Mouse (Mus musculus) liver, adult 2 months (tissue): Measurements from ENCODE around the gene Htra2. TPM values are rescaled to one million over a fixed set of nuclear protein-coding genes. Genes with fewer than 3 reads are reported as not detected.

ENCODE experiments used
- DNase-seq: peaks from one replicate; pipeline ENCODE4 v3.0.0-alpha.2; 2011; ENCODE audit warnings: low read depth, low spot score; ENCODE audit errors: extremely low read depth
- H3K27ac ChIP-seq: fragments of 200-500 bp; replicated peaks from 2 replicates; pipeline ENCODE4 v1.5.1; 2012; ENCODE audit warnings: low read depth, mild to moderate bottlenecking, control low read depth, inconsistent platforms, low read length; ENCODE audit not compliant: insufficient read depth
- H3K27me3 ChIP-seq: fragments of 200-500 bp; 2 replicates; pipeline ENCODE4 v1.6.1; 2012; ENCODE audit warnings: mild to moderate bottlenecking, moderate library complexity, low read length, inconsistent platforms; ENCODE audit not compliant: control insufficient read depth, insufficient read depth
- H3K36me3 ChIP-seq: fragments of 200-500 bp; 2 replicates; pipeline ENCODE4 v1.6.1; 2012; ENCODE audit warnings: low read length, inconsistent platforms; ENCODE audit not compliant: control insufficient read depth, insufficient read depth
- H3K4me1 ChIP-seq: fragments of 200-500 bp; 2 replicates; pipeline ENCODE4 v1.6.1; 2011; ENCODE audit warnings: low read length; ENCODE audit not compliant: control insufficient read depth, insufficient read depth
- H3K4me3 ChIP-seq: fragments of 200-500 bp; 2 replicates; pipeline ENCODE4 v1.5.1; 2011; ENCODE audit warnings: low read depth, mild to moderate bottlenecking, control low read depth, low read length, moderate library complexity; ENCODE audit not compliant: insufficient read depth
- H3K79me2 ChIP-seq: fragments of 200-500 bp; 2 replicates; pipeline ENCODE4 v1.6.1; 2012; ENCODE audit warnings: inconsistent platforms, mild to moderate bottlenecking, low read length, moderate library complexity; ENCODE audit not compliant: control insufficient read depth, insufficient read depth
- H3K9ac ChIP-seq: fragments of 200-500 bp; 2 replicates; pipeline ENCODE4 v1.6.1; 2012; ENCODE audit warnings: low read depth, mild to moderate bottlenecking, control low read depth, inconsistent platforms, low read length
- CTCF ChIP-seq: fragments of 200-500 bp; IDR thresholded peaks from 2 replicates; pipeline ENCODE4 v1.5.1; 2011; ENCODE audit warnings: low read depth, low read length, control low read depth
- POLR2A ChIP-seq: fragments of 200-500 bp; IDR thresholded peaks from 2 replicates; pipeline ENCODE4 v1.6.1; 2011; ENCODE audit warnings: low read length, control low read depth; ENCODE audit not compliant: insufficient read depth; ENCODE audit errors: extremely low read depth
- WGBS: fragments of 180-500 bp; shearing (Covaris S2); methylation state at CpG from one replicate; pipeline ENCODE4 v1.1.7; 2018; 5-methylcytosine and 5-hydroxymethylcytosine counted together
- polyA plus RNA-seq: library from polyadenylated mRNA; depleted of rRNA; stranded (reverse); fragments of >200 nt; gene quantifications from 2 replicates; pipeline ENCODE4 v1.2.3, GENCODE M21; 2012; rRNA removed
- total RNA-seq: library from RNA; depleted of rRNA; stranded (reverse); fragments of >200 nt; gene quantifications from 2 replicates; pipeline ENCODE4 v1.2.3, GENCODE M21; 2014; rRNA removed

Gene Htra2
- total and polyA plus RNA-seq, 2 experiments: 14.0 to 24.1 TPM

DNA sequence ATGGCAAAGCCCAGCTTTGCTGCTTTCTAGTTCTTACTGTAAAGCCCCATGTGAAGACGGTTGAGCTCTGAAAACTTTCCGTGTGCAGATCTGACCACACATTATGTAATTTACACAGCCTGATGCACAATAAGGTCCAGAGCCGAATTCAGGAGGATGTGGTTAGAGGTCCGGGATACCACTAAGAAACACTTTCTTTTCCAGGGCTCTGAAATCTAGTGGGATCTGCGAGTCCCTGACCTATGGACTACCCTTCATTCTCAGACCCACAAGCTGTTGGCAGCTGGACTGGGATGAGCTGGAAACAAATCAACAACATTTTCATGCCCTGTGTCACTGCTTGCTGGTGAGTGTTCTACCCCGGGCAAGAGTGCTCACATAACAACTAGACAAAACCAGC is 49.0 kb downstream of the Htra2 start:
- Histone ChIP-seq H3K36me3 (no peaks in the 10 kb centered on the region), H3K9ac (no peak overlapping the region), H3K4me3 (no peak overlapping the region), H3K79me2 (no peaks in the 10 kb centered on the region), H3K27me3 (no peaks in the 10 kb centered on the region), H3K27ac (no peak overlapping the region), H3K4me1 (peaks cover 2% of the 10 kb centered on the region)
- TF ChIP-seq CTCF: no peak
- no peak for TF ChIP-seq POLR2A
- WGBS: 88% methylated on average over 6 of the region's 6 CpGs
- no peak for DNase-seq

DNA sequence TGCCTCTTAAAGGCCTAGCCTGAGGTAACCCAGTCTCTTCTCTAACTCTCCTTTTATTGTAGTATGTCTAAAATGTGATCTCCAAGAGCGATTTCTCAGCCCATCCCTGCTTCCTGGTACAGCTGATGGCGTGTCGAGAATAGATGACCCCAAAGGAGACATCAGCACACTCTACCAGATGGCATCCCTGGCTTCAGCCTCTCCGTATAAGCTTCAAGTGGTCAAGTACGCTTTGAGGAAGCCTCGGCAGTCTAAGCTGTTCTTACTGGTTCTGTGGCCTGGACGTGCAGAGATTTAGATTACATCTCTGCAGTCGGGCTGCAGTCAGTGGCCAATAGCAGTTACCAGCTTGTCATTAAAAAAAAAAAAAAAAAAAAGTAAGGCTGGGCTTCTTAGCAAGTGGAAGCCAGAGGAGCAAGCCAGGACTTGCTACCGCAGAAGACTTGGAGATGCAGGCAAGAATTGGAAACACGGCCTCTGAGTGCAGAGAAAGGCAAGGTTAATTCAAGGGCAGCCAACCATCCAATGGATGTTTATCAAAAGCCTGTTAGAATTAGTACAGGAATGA is 49.5 kb downstream of the Htra2 start:
- Histone ChIP-seq H3K9ac (no peak overlapping the region), H3K27me3 (no peaks in the 10 kb centered on the region), H3K4me1 (peaks cover 2% of the 10 kb centered on the region), H3K36me3 (no peaks in the 10 kb centered on the region), H3K27ac (peak overlapping the region; percentile 39; the same call in 1 of the 2 replicates), H3K79me2 (no peaks in the 10 kb centered on the region), H3K4me3 (no peak overlapping the region)
- no peak for TF ChIP-seq CTCF
- no peak for TF ChIP-seq POLR2A
- no peak for DNase-seq
- 90% methylated on average over 10 of the region's 10 CpGs for WGBS

DNA sequence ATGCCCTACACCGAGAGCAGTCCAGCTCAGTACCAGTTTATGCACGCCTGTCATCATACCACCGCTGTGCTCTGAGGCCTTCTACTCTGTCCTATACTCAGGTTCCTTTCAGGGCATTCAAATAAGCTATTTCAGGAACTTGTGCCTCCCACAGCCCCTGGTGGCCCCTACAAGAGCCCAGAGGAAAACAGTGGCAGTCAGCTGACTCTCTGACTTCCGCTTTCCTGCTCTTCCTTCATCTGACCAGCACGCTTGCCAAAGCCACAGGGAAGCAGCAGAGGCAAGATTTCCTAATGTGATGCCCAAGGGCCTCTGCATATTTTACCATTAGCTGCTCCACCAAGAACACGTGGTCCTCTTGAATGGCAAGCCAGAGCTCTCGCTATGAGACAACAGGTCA is 50.2 kb downstream of the Htra2 start:
- Histone ChIP-seq H3K4me1 (peaks cover 2% of the 10 kb centered on the region), H3K79me2 (no peaks in the 10 kb centered on the region), H3K9ac (no peak overlapping the region), H3K27me3 (no peaks in the 10 kb centered on the region), H3K4me3 (no peak overlapping the region), H3K27ac (peak overlapping the region; percentile 39), H3K36me3 (no peaks in the 10 kb centered on the region)
- TF ChIP-seq CTCF (no peak), POLR2A (no peak)
- 61% methylated on average over 7 of the region's 7 CpGs for WGBS
- DNase-seq: peak; percentile 53

DNA sequence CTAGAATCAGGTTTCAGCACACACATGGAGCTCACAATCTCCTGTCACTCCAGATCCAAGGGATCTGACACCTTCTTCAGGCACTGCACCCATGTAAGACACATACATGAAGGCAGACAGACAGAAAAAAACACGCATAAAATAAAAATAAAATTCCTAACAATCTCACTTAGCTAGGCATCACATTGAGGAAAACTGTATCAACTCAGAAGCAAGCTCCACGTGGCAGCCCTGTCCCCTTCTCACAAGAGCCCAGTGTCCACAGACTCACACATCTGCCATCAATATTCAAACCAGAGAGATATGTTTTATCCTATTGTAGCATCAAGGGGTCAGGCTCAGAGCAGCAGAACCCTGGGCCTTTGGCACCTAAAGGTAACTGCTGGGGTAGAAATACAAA is 50.8 kb downstream of the Htra2 start:
- no peaks in the 10 kb centered on the region for H3K79me2 ChIP-seq
- peak overlapping the region; percentile 22; the same call in 1 of the 2 replicates for H3K27ac ChIP-seq
- H3K4me1 ChIP-seq: peaks cover 2% of the 10 kb centered on the region
- no peak overlapping the region for H3K4me3 ChIP-seq
- H3K27me3 ChIP-seq: no peaks in the 10 kb centered on the region
- no peak overlapping the region for H3K9ac ChIP-seq
- 76% methylated on average over 2 of the region's 2 CpGs for WGBS
- no peak for TF ChIP-seq POLR2A
- TF ChIP-seq CTCF: no peak
- no peak for DNase-seq
- H3K36me3 ChIP-seq: no peaks in the 10 kb centered on the region

DNA sequence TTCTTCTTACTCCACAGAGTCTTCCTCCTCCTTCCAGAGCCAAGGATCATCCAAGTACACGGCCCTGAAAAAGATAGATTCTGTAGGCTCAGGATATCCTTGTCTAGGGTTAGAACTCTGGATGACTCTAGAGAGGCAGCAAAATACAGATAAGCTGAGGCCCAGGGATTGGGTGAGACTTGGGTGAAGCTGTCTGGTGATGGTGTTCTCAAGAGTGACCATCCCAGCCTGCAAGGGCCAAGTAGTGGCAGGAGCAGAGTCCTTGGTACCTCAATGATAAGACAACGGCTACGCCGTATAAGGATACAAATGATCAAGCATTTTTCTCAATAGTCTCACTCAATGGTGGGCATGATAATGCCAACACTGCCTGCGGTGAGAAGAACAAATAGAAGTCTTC is 51.2 kb downstream of the Htra2 start:
- Histone ChIP-seq H3K4me3 (no peak overlapping the region), H3K9ac (no peak overlapping the region), H3K36me3 (no peaks in the 10 kb centered on the region), H3K27ac (no peak overlapping the region), H3K4me1 (peaks cover 2% of the 10 kb centered on the region), H3K27me3 (no peaks in the 10 kb centered on the region), H3K79me2 (no peaks in the 10 kb centered on the region)
- TF ChIP-seq CTCF (no peak), POLR2A (no peak)
- no peak for DNase-seq
- WGBS: 89% methylated on average over 5 of the region's 5 CpGs

DNA sequence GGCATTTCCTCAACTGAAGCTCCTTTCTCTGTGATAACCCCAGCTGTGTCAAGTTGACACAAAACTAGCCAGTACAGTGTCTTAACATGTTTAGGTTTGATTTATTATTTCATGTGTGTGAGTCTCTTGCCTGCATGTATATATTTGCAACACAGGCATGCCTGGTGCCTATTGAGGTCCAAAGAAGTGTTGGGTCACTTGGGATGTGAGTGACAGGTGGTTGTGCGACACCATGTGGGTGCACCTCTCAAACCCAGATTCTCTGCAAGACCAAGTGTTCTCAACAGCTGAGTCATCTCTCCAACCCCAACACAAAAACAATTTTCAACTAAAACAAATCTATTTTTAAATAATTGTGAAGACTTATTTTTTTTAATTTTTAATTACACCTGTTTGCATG is 52.0 kb downstream of the Htra2 start:
- Histone ChIP-seq H3K9ac (no peak overlapping the region), H3K4me3 (no peak overlapping the region), H3K4me1 (peaks cover 2% of the 10 kb centered on the region), H3K27me3 (no peaks in the 10 kb centered on the region), H3K27ac (no peak overlapping the region), H3K79me2 (no peaks in the 10 kb centered on the region), H3K36me3 (no peaks in the 10 kb centered on the region)
- no peak for DNase-seq
- no peak for TF ChIP-seq POLR2A
- TF ChIP-seq CTCF: no peak
- 95% methylated on average over 1 of the region's 1 CpGs for WGBS

Other genes with a start within 250 kb of the Htra2 start
- gene Sema4f, start 115.5 kb downstream of the Htra2 start, total RNA-seq: not detected in 2 replicates
- gene Sema4f, start 115.5 kb downstream of the Htra2 start, polyA plus RNA-seq: not detected in 2 replicates
- not detected in 2 replicates for gene M1ap, start 108.4 kb downstream of the Htra2 start, total RNA-seq
- gene M1ap, start 108.4 kb downstream of the Htra2 start, polyA plus RNA-seq: 0.17 TPM in 1 of 2 replicates, not detected in the other
- gene Dok1, start 21.8 kb downstream of the Htra2 start, total RNA-seq: 1.2 and 2.2 TPM in 2 replicates
- gene Dok1, start 21.8 kb downstream of the Htra2 start, polyA plus RNA-seq: 1.3 and 1.4 TPM in 2 replicates
- 1.2 and 1.3 TPM in 2 replicates for gene Loxl3, start 21.1 kb downstream of the Htra2 start, total RNA-seq
- 0.85 and 1.1 TPM in 2 replicates for gene Loxl3, start 21.1 kb downstream of the Htra2 start, polyA plus RNA-seq
- 109 and 114 TPM in 2 replicates for gene Aup1, start 752 bp downstream of the Htra2 start, total RNA-seq
- 593 and 598 TPM in 2 replicates for gene Aup1, start 752 bp downstream of the Htra2 start, polyA plus RNA-seq
- gene Dqx1, start 2.6 kb upstream of the Htra2 start, total RNA-seq: 7.4 and 7.5 TPM in 2 replicates
- gene Dqx1, start 2.6 kb upstream of the Htra2 start, polyA plus RNA-seq: 8.1 and 9.6 TPM in 2 replicates
- gene Tlx2, start 15.0 kb upstream of the Htra2 start, total RNA-seq: not detected in 2 replicates
- not detected in 2 replicates for gene Tlx2, start 15.0 kb upstream of the Htra2 start, polyA plus RNA-seq
- 4.1 and 6.1 TPM in 2 replicates for gene Pcgf1, start 22.6 kb upstream of the Htra2 start, total RNA-seq
- gene Pcgf1, start 22.6 kb upstream of the Htra2 start, polyA plus RNA-seq: 7.7 and 10.8 TPM in 2 replicates
- 0.65 and 0.81 TPM in 2 replicates for gene Lbx2, start 31.1 kb upstream of the Htra2 start, total RNA-seq
- gene Lbx2, start 31.1 kb upstream of the Htra2 start, polyA plus RNA-seq: 0.34 and 1.1 TPM in 2 replicates
- gene Ccdc142, start 46.3 kb upstream of the Htra2 start, total RNA-seq: 3.0 and 3.4 TPM in 2 replicates
- gene Ccdc142, start 46.3 kb upstream of the Htra2 start, polyA plus RNA-seq: 4.2 and 5.4 TPM in 2 replicates
- 1.4 and 1.8 TPM in 2 replicates for gene Gm42688, start 46.3 kb upstream of the Htra2 start, total RNA-seq
- 2.0 and 2.5 TPM in 2 replicates for gene Gm42688, start 46.3 kb upstream of the Htra2 start, polyA plus RNA-seq
- 66.0 and 78.2 TPM in 2 replicates for gene Mrpl53, start 53.8 kb upstream of the Htra2 start, total RNA-seq
- 73.8 and 80.0 TPM in 2 replicates for gene Mrpl53, start 53.8 kb upstream of the Htra2 start, polyA plus RNA-seq
- gene Mogs, start 60.2 kb upstream of the Htra2 start, total RNA-seq: 28.2 and 38.7 TPM in 2 replicates
- gene Mogs, start 60.2 kb upstream of the Htra2 start, polyA plus RNA-seq: 51.3 and 66.1 TPM in 2 replicates
- 39.5 and 48.3 TPM in 2 replicates for gene Wbp1, start 66.3 kb upstream of the Htra2 start, total RNA-seq
- gene Wbp1, start 66.3 kb upstream of the Htra2 start, polyA plus RNA-seq: 85.1 and 112 TPM in 2 replicates
- 9.5 and 10.3 TPM in 2 replicates for gene Ino80b, start 70.2 kb upstream of the Htra2 start, total RNA-seq
- gene Ino80b, start 70.2 kb upstream of the Htra2 start, polyA plus RNA-seq: 23.8 and 26.5 TPM in 2 replicates
- 4.7 and 6.9 TPM in 2 replicates for gene Rtkn, start 80.2 kb upstream of the Htra2 start, total RNA-seq
- gene Rtkn, start 80.2 kb upstream of the Htra2 start, polyA plus RNA-seq: 12.2 and 17.4 TPM in 2 replicates
- gene Wdr54, start 101.1 kb upstream of the Htra2 start, total RNA-seq: 0.13 and 0.28 TPM in 2 replicates
- gene Wdr54, start 101.1 kb upstream of the Htra2 start, polyA plus RNA-seq: 1.7 and 2.4 TPM in 2 replicates
- gene 1700003E16Rik, start 101.1 kb upstream of the Htra2 start, total RNA-seq: 0.09 and 0.13 TPM in 2 replicates
- 0.22 and 0.29 TPM in 2 replicates for gene 1700003E16Rik, start 101.1 kb upstream of the Htra2 start, polyA plus RNA-seq
- gene Dctn1, start 110.6 kb upstream of the Htra2 start, total RNA-seq: 13.5 and 17.1 TPM in 2 replicates
- 27.4 and 36.0 TPM in 2 replicates for gene Dctn1, start 110.6 kb upstream of the Htra2 start, polyA plus RNA-seq
- under 0.01 and 0.07 TPM in 2 replicates for gene Slc4a5, start 164.6 kb upstream of the Htra2 start, total RNA-seq
- gene Slc4a5, start 164.6 kb upstream of the Htra2 start, polyA plus RNA-seq: 0.28 TPM in 1 of 2 replicates, not detected in the other